In genomic region chr17:83109792-83110440, GRCm38 (mm10) we compare ENCODE assay signal across 8 mouse cellular contexts.
DNase-seq lines count a peak whose midpoint lies in the region; ATAC-seq and TF ChIP-seq lines count a peak whose summit lies in the region.

No protein-coding gene starts in this region.

- no peaks in the 10 kb centered on the region for H3K36me3 ChIP-seq in MEL (ENCODE audit: control insufficient read depth in 1 of 2, insufficient read depth in 2 of 2, low read length in 2 of 2)
- no peaks in the 10 kb centered on the region for H3K36me3 ChIP-seq in intestine, embryonic 16.5 days (ENCODE audit: control insufficient read depth, insufficient read depth, low read length)
- H3K36me3 ChIP-seq in liver, postnatal 0 days (replicated peaks; ENCODE audit: insufficient read depth, low read length), result no peaks in the 10 kb centered on the region

- H3K27ac ChIP-seq in MEL (ENCODE audit: control insufficient read depth, low read depth, low read length), result no peak overlapping the region
- H3K27ac ChIP-seq in intestine, embryonic 16.5 days (ENCODE audit: low read length), result peak overlapping the region; percentile 55
- no peak overlapping the region for H3K27ac ChIP-seq in liver, postnatal 0 days (ENCODE audit: low read depth)

- H3K4me3 ChIP-seq in MEL (ENCODE audit: control insufficient read depth in 1 of 2, insufficient read depth in 1 of 2, low read depth in 2 of 2, low read length in 2 of 2), result no peak overlapping the region
- H3K4me3 ChIP-seq in intestine, embryonic 16.5 days (ENCODE audit: low read length), result no peak overlapping the region
- H3K4me3 ChIP-seq in liver, postnatal 0 days (ENCODE audit: low read depth, low read length), result no peak overlapping the region

- no peak overlapping the region for H3K9ac ChIP-seq in MEL (ENCODE audit: control insufficient read depth, low read depth, low read length, poor library complexity, severe bottlenecking)
- H3K9ac ChIP-seq in intestine, embryonic 16.5 days (ENCODE audit: low read depth, low read length), result no peak overlapping the region
- H3K9ac ChIP-seq in liver, postnatal 0 days (replicated peaks), result no peak overlapping the region

- WGBS in intestine, embryonic 16.5 days, result 38% methylated on average over 10 of the region's 10 CpGs
- 48% methylated on average over 10 of the region's 10 CpGs for WGBS in liver, postnatal 0 days (ENCODE audit: insufficient replicate concordance)

- TF ChIP-seq POLR2A in MEL (IDR thresholded peaks at IDR 0.05; ENCODE audit: control insufficient read depth in 1 of 2, insufficient read depth in 1 of 2, low read depth in 1 of 2, low read length in 2 of 2, poor library complexity in 1 of 2), result no peak

- ATAC-seq in intestine, embryonic 16.5 days, result peak; percentile 66
- ATAC-seq in liver, postnatal 0 days, result peak; percentile 13; the same call in 1 of the 2 replicates

- peak; percentile 81 to 83 for DNase-seq in cerebellum, postnatal 10 days
- no peak for DNase-seq in cerebellum, postnatal 36 days
- peak; percentile 10 for DNase-seq in MEL (ENCODE audit: low read depth, low spot score)
- DNase-seq in gastrocnemius, postnatal 14 days, result peak; percentile 47
- no peak for DNase-seq in liver, postnatal 0 days
- DNase-seq in yolk sac, embryonic 10.5 days (ENCODE audit: low spot score), result peak; percentile 38
- DNase-seq in cerebellum, postnatal 25 days, result no peak

- no peak overlapping the region for H3K4me2 ChIP-seq in intestine, embryonic 16.5 days (ENCODE audit: low read depth, low read length)
- no peak overlapping the region for H3K4me2 ChIP-seq in liver, postnatal 0 days (ENCODE audit: low read depth, low read length)

- H3K4me1 ChIP-seq in MEL (ENCODE audit: control insufficient read depth in 1 of 2, insufficient read depth in 2 of 2, low read length in 2 of 2), result no peaks in the 10 kb centered on the region
- H3K4me1 ChIP-seq in intestine, embryonic 16.5 days (ENCODE audit: control insufficient read depth, insufficient read depth, low read length), result peaks cover 17% of the 10 kb centered on the region; the same call in 1 of the 2 replicates
- no peaks in the 10 kb centered on the region for H3K4me1 ChIP-seq in liver, postnatal 0 days (ENCODE audit: insufficient read depth)

- no peak for TF ChIP-seq EP300 in MEL (IDR thresholded peaks at IDR 0.05; ENCODE audit: low read depth in 1 of 2, low read length in 2 of 2)
- no peak for TF ChIP-seq EP300 in liver, postnatal 0 days (IDR thresholded peaks at IDR 0.05; ENCODE audit: low read depth)

- H3K27me3 ChIP-seq in MEL (ENCODE audit: control insufficient read depth in 1 of 2, insufficient read depth in 2 of 2, low read length in 2 of 2), result no peaks in the 10 kb centered on the region
- H3K27me3 ChIP-seq in intestine, embryonic 16.5 days (replicated peaks; ENCODE audit: control insufficient read depth, insufficient read depth, low read length), result no peaks in the 10 kb centered on the region
- no peaks in the 10 kb centered on the region for H3K27me3 ChIP-seq in liver, postnatal 0 days (ENCODE audit: insufficient read depth, low read length)

- no peaks in the 10 kb centered on the region for H3K9me3 ChIP-seq in MEL (replicated peaks; ENCODE audit: insufficient read depth, low read length)
- no peaks in the 10 kb centered on the region for H3K9me3 ChIP-seq in intestine, embryonic 16.5 days (ENCODE audit: control insufficient read depth, low read length)
- no peaks in the 10 kb centered on the region for H3K9me3 ChIP-seq in liver, postnatal 0 days (ENCODE audit: low read length)

- H3K79me2 ChIP-seq in MEL (ENCODE audit: control insufficient read depth, insufficient read depth, low read length, poor library complexity), result no peaks in the 10 kb centered on the region

- no peak for TF ChIP-seq CTCF in MEL (IDR thresholded peaks at IDR 0.05 in 2 of 3, conservative IDR thresholded peaks at IDR 0.05 in 1 of 3; ENCODE audit: control insufficient read depth in 1 of 3, insufficient read depth in 1 of 3, low read depth in 2 of 3, low read length in 3 of 3, poor library complexity in 1 of 3, severe bottlenecking in 1 of 3)
- TF ChIP-seq CTCF in liver, postnatal 0 days (IDR thresholded peaks at IDR 0.05; ENCODE audit: low read depth), result no peak

- no peak for TF ChIP-seq RAD21 in MEL (IDR thresholded peaks at IDR 0.05; ENCODE audit: low read depth, low read length)

- intact Hi-C loops in gastrocnemius, postnatal 14 days (cut with DNase I; ENCODE audit: low total_unique reads), result no loop called here

TF ChIP-seq in MEL, 35 proteins besides CTCF, POLR2A, EP300 and RAD21:
- TF ChIP-seq MYC (IDR thresholded peaks at IDR 0.05; ENCODE audit: low read depth, low read length) (no peak), MAZ (IDR thresholded peaks at IDR 0.05; ENCODE audit: low read depth, low read length) (no peak), UBTF (IDR thresholded peaks at IDR 0.05; ENCODE audit: borderline replicate concordance, insufficient read depth, low read depth, low read length) (no peak), ZC3H11A (IDR thresholded peaks at IDR 0.05; ENCODE audit: low read depth, low read length) (no peak), KAT2A (conservative IDR thresholded peaks at IDR 0.05; ENCODE audit: low read depth, low read length) (no peak), MXI1 (IDR thresholded peaks at IDR 0.05; ENCODE audit: low read depth, low read length) (no peak), MAX (IDR thresholded peaks at IDR 0.05; ENCODE audit: low read length) (no peak), HCFC1 (IDR thresholded peaks at IDR 0.05; ENCODE audit: low read depth, low read length) (no peak), RCOR1 (IDR thresholded peaks at IDR 0.05; ENCODE audit: low read depth, low read length) (no peak), SMC3 (IDR thresholded peaks at IDR 0.05; ENCODE audit: low read depth, low read length) (no peak)

Comparison
In these comparisons a context has a peak if more than half of its experiments do, and no peak if none do; other contexts are left out.
1. DNase-seq: peak in cerebellum, postnatal 10 days (2 of 2), MEL (single experiment), gastrocnemius, postnatal 14 days (single experiment) and yolk sac, embryonic 10.5 days (single experiment); none in cerebellum, postnatal 36 days (0 of 2), liver, postnatal 0 days (single experiment) and cerebellum, postnatal 25 days (0 of 2).